Comparison of ENCODE assay signal across 17 mouse cellular contexts in the genomic region with DNA sequence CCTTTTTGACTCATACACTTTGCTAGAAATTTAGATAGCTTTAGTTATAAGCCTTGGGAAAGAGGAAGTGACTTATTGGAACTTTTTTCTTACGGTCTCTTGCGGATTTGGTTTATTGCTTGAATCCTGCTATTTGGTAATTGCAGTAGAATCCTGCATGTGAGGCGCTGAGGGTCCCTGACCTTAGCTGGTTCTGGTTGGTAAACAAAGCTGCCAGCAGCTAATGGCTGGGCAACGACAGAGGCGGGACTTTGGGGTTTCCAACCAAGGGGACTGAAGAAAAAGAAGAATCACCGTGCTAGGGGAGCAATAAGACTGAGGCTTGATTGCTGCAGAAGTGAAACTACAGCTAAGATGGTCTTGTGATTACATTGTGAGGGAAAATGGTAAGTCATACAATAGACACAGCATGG.
DNase-seq lines count a peak whose midpoint lies in the region; ATAC-seq and TF ChIP-seq lines count a peak whose summit lies in the region.
"Had no signal": no experiment of that assay in that cellular context is flagged by ENCODE, and none has a peak within 500 bp of the region (broad histone marks: within the 10 kb centered on the region; RNA-seq: fewer than 3 reads in every experiment).

No protein-coding gene starts in this region.

- peak; percentile 5 for DNase-seq in CD4-positive, CD25-positive, alpha-beta regulatory T cell, adult 2 months (ENCODE audit: low read depth, low spot score)
- DNase-seq in spleen, adult 2 months (ENCODE audit: low read depth in 1 of 2, low spot score in 2 of 2): peak in 1 of 2 experiments; percentile 47
- no peak for DNase-seq in spleen, postnatal 4 days (ENCODE audit: low spot score in 2 of 2)
- DNase-seq in neural tube, embryonic 10.5 days (ENCODE audit: extremely low spot score, low spot score): no peak
- no peak for DNase-seq in retina, embryonic 14.5 days (ENCODE audit: low spot score)
- DNase-seq in adrenal gland, postnatal 36 days: no peak
- DNase-seq: cerebellum, adult 9-11 months; heart, adult 18-20 months; kidney, adult 2 months; lung, embryonic 14.5 days; right cerebral cortex, postnatal 14 days; thymus, postnatal 25 days had no signal

- H3K4me1 ChIP-seq in spleen, adult 2 months (ENCODE audit: control insufficient read depth, insufficient read depth, insufficient read length): 0 out of 2 replicates have a peak, but pooled peaks cover 2% of the 10 kb centered on the region

- peak overlapping the region; percentile 42 for H3K4me3 ChIP-seq in spleen, adult 2 months (ENCODE audit: extremely low read depth, insufficient read depth, insufficient read length)
- peak overlapping the region; percentile 8; the same call in 1 of the 2 replicates for H3K4me3 ChIP-seq in macrophage (ENCODE audit: inconsistent target)
- H3K4me3 ChIP-seq: limb, embryonic 12.5 days had no signal

- no peak for TF ChIP-seq POLR2A in spleen, adult 2 months (IDR thresholded peaks at IDR 0.05; ENCODE audit: low read depth, low read length)

- no peak for TF ChIP-seq CTCF in spleen, adult 2 months (IDR thresholded peaks at IDR 0.05; ENCODE audit: extremely low read depth, insufficient read depth, insufficient read length, insufficient replicate concordance)

- no peak overlapping the region for H3K27ac ChIP-seq in spleen, adult 2 months (ENCODE audit: insufficient read depth, low read length)
- peak overlapping the region; percentile 51 for H3K27ac ChIP-seq in macrophage
- H3K27ac ChIP-seq: hindbrain, embryonic 14.5 days; limb, embryonic 12.5 days had no signal

- H3K79me2 ChIP-seq in macrophage (ENCODE audit: inconsistent target): no peaks in the 10 kb centered on the region

- ATAC-seq in CD4-positive, CD25-positive, alpha-beta regulatory T cell, adult 4 months: no peak
- ATAC-seq: forebrain, embryonic 14.5 days had no signal

- no peaks in the 10 kb centered on the region for H3K36me3 ChIP-seq in spleen, adult 2 months (ENCODE audit: control insufficient read depth, insufficient read depth, low read length)
- H3K36me3 ChIP-seq in macrophage (ENCODE audit: inconsistent target): no peaks in the 10 kb centered on the region
- H3K36me3 ChIP-seq: limb, embryonic 12.5 days had no signal

- 16% methylated on average over 6 of the region's 6 CpGs for WGBS in spleen, adult 2 months
- 3% methylated on average over 6 of the region's 6 CpGs for WGBS in macrophage (ENCODE audit: missing documents)

- no peaks in the 10 kb centered on the region for H3K27me3 ChIP-seq in spleen, adult 2 months (ENCODE audit: control insufficient read depth, insufficient read depth, low read length)
- H3K27me3 ChIP-seq: limb, embryonic 12.5 days had no signal
